Mouse (Mus musculus) megakaryocyte, embryonic 14.5 days (primary cell): ENCODE results near the gene Bmt2.

Source experiments
- FLI1 ChIP-seq: IDR thresholded peaks from 2 replicates; pipeline ENCODE4 v1.6.1; 2012; ENCODE audit warnings: low read length, inconsistent platforms, mixed read lengths
- GATA1 ChIP-seq: IDR thresholded peaks from 3 replicates; pipeline ENCODE4 v1.6.1; 2012; ENCODE audit warnings: mixed read lengths, low read length, inconsistent platforms, borderline replicate concordance

DNA sequence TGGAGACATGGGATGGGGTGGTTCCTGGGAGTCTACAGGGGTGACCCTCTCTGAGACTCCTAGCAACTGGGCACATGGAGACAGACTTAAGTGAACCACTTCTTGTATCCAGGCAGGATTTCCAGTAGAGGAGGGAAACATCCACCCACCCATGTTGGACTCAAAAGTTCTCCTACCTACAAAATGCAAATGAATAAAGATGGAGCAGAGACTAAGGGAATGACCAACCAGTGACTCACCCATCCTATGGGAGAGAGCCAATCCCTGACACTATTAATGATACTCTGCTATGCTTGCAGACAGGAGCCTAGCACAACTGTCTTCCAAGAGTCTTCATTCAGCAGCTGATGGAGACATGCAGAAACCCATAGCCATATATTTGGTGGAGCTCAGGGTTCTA lies 29.5 kb downstream of the Bmt2 start:
- TF ChIP-seq GATA1, result no peak
- no peak for TF ChIP-seq FLI1
